Mouse (Mus musculus) adrenal gland, adult (tissue): ENCODE data around the gene Map3k1.

ENCODE experiments used
- DNase-seq, 2 experiments: peaks; one replicate each; pipeline ENCODE4 v3.0.0; 2022 to 2023; ENCODE audit warnings: low spot score in 1 of 2; ENCODE audit not compliant: inconsistent age in 2 of 2

The Map3k1 gene

GRCm38 (mm10) chr13:111815017-111815416 is 6.2 kb upstream of the Map3k1 start:
- no peak for DNase-seq

GRCm38 (mm10) chr13:111812647-111813046 is 3.9 kb upstream of the Map3k1 start:
- no peak for DNase-seq

DNA sequence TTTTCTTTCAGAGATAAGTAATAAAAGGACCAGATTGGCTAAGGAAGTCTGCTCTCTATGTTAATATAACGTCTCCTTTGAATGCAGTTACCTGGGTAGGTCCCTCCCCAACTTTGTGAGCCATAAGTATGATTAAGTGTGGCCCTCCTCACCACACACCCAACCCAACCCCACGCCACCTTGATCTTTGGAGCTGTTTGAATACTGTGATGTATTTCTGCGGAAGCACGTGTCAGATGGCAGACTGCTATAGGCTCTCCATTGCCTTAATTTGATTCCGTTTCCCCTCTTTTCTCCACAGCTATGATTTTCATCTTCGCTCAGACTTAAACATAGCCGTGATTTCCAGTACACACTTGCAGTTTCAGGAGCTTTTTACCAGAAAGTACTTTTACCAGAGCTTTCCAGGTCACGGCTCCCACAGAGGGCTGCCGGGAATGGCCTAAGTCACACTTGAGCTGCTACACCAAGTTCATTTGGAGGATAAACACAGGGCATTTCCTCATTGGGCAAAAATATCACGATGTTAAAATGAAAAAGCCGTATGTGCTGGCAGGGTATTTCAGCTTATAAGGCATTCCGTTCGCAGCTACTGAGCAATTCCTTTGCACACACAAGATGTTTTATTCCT is 2.3 kb upstream of the Map3k1 start:
- peak in 1 of 2 experiments; percentile 20 for DNase-seq

DNA sequence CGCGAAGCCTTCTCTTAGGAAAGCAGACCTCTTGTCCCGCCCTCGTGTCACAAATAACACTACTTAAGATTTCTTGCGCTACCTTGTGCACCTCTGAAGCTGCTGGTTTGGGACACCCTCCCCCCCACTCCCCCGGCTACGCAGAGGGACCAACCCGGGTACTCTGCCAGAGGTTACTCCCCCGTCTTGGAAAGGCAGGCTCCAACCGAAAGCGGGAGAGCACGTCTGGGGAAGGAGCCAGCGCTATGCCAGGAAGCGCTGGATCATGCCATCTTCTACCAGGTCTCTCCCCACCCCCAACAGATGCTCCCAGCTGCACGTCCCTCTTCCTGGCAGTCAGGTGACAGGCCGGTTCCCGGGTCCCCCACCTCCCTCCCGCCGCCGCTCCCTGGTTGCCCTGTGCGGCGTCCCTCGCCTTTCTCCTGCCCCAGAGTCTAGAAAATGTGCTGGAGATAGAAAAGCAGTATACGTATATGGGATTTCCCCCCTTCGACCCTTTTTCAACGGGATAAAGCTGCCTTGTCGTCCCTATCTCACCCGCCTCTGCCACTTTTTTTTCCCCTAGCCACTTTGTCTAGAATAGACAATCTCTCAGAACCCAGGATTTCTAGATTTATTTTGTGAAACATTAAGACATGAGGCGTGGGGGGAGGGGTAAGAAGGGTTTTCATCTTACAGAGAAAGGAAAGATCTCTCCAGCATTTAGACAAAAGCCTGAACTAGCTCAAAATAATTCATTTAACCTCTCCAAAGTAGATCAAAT is 854 bp upstream of the Map3k1 start:
- peak; percentile 83 to 90 for DNase-seq

DNA sequence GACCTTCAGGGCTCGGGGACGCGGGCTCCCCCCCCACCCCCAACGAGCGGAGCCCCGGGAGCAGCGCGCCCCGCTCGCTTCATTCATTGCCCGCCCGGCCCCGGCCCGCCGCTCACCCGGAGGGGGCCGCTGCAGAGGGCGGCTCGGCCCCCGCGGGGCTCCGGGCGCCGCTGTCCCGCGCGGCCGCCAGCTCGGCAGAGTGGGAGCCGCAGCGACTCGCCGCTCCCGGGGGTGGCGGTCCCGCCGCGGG is 481 bp downstream of the Map3k1 start:
- DNase-seq = no peak

DNA sequence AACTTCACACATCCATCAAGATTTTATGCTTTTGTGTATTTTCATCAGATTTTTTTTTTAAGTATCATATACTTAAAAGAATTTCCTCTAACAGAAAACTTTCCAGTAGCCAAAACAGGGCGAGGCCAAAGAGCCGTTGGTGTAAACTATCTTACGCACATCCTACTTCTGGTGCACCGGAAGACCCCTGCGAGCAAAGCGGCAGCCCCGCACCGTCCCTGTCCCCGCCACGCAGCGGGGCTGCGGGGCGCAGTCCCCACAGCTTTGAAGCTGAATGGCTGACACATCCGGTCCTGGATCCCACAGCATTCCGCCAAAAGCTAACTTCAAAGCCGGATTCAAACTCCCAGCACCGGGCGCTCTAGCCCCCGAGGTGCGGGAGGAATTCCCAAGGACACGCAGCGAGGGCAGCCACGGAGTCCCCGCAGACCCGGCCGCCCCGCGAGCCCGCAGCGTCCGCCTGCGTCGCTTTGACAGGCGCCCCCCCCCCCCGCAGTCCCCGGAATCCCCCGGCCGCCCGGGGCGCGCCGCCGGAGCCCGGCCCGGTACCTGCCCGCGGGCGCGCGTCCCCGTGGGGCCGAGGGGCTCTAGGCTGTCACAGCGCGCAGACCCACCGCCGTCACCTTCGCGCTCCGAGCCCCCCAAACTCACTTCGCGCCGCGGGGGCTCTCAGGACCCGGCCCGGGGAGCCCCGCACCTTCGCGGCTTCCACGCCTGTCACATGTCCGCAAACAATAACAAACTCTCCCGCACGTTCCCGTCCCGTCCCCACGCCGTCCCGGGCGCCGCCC is 1.0 kb downstream of the Map3k1 start:
- DNase-seq = peak; percentile 60 to 86

DNA sequence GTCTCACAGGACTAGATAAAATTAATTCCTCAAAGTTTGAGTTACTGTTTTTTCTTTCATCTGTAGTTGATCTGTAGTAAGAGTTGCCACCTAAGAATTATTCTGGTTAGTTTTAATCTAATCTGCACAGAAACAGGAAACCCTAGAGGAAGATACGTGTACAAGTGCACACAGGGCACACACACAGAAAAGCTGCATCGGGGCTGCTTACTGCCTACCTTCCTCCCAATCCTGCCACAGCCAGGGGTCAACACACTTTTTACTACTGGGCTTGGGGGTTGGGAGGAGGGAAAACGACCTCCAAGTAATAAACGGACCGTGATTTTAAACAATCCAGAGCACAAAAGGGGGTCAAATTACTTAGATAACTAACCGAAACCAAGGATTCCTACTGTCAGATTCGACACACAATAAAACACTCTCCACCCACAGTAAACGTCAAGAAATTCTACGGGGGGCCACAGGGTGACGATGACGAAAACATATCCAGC is 1.6 kb downstream of the Map3k1 start:
- DNase-seq = peak; percentile 45 to 84

DNA sequence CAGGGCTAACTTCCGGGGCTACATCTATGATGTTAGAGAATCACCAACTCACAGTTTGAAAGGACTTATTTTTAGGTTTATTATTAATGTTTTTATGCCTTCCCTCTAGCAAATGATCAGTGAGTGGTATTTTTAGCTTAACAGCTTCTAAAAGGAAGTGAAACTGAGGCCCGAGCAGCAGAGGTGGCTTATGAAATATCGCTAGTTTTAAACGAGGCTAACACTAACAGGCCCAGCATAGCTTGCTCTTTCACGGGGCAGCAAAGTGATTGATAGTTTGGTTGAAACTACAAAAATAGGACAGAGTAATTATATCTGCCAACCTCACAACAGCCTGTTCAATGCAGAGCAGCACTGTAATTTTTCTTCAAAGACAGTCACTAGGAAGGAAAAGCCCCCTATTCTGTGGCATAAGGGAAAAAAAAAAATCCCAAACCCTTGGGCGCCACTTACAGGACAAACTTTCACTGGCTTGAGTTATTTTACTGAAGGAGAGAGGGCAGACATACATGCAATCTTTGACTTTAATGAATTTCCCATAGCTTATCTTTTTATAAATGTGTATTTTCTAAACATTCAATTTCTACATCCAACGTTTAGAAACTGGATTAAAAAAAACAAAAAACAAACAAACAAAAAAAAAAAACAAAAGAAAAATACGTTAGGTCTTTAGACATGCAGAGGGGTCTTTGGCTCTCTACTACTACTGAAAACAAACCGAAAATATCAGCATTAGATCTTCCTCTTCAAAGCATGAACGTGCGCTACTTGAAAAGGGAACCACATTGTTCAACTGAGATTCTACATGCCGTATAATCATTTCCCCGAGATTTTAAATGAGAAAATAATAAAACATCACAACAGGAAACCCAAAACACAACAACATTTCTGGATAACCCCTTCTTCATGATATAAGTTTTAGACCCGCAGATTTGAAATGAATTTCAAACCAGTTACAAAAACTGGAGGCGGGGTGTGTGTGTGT is 2.8 kb downstream of the Map3k1 start:
- DNase-seq = peak; percentile 41 to 82

DNA sequence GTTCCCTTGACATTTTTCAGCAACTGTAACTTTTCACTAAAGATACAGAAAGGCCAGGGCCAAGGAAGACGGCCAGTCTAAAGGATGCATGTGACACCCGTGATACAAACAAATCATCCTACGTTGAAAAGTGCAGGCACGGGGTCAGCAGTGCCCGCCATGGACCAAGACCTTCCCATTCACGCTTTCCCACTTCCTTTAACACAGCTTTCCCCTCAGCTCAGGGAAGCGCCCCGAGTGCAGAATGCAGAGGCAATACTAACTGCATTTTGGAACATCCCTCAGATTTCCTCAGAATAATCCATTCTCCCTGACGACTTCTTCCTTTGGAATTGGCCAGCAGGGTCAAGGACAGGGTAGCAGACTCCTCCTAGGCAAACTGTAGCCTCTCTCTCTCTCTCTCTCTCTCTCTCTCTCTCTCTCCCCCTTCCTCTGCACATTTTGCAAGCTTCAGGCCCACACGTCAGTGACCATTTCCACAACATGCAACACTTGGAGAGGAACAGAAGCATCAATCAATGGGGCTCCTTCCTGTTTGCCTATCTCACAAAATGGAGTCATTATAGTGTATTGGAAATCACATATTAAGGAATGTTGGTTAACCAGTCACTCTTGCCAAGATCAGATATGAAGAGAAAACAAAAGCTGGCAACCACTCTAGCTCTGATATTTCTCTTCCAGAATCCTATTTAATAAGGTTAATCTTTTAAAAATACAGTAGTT is 3.7 kb downstream of the Map3k1 start:
- peak; percentile 60 to 81 for DNase-seq

DNA sequence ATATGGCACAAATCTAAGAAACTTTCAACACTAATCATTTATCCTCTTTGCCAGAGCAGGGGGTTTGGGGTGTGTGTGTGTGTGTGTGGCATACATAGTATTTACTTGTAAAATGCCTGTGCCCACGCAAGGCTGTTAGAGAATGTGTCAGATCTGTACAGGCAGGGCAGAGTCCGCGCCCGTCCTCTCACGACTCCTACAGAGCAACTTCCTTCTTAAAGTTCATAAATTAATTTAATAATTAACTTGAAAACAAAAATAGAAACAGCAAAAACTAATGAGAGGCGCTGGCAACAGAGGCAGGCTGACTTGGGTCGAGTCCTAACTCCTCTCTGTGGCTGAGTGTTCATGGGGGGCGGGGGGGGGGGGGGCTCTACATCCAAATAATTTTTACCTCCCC is 4.6 kb downstream of the Map3k1 start:
- DNase-seq = no peak

GRCm38 (mm10) chr13:111803506-111803905 is 5.3 kb downstream of the Map3k1 start:
- DNase-seq = no peak

DNA sequence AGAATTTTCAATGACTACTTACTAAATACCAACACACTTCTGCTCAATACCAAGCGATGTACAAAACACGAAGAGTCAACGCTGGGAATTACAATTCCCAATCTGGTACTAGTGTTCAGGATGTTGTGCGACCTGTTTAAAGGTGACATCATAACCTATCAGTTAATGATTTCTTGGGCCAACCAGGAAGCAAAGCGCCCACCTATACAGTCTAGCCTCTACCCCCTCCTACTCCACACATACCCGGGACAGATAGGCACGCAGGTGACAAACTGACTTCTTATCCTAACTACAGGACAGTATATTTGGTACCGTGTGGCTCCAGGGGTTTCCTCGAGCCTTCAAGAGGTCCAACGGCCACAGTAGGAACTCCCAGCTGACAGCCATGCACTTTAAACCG is 5.9 kb downstream of the Map3k1 start:
- DNase-seq = no peak

DNA sequence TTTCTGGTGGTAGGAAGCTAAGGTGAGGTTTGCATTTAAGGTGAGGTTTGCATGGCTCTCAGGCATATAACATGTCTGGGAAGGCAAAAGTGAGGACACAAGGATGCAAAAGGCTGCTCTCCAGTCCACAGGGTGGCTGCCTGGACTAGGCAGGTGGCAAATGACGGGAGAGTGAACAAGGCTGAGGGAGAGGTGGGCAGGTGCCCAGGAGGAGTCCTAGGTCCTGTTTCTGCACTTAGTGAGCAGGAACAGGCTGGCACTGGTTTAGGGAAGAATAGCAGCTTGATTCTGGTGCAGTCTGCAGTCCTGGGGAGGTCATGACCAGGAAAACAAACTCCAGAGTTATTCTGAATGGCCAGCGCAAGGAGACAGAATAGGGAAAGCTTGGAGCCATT is 6.5 kb downstream of the Map3k1 start:
- DNase-seq = no peak

- peak in 1 of 2 experiments; percentile 47 for DNase-seq
These were observed 7.0 kb downstream of the Map3k1 start for GRCm38 (mm10) chr13:111801662-111802270.

GRCm38 (mm10) chr13:111800866-111801265 is 7.9 kb downstream of the Map3k1 start:
- DNase-seq = peak in 1 of 2 experiments; percentile 75

DNA sequence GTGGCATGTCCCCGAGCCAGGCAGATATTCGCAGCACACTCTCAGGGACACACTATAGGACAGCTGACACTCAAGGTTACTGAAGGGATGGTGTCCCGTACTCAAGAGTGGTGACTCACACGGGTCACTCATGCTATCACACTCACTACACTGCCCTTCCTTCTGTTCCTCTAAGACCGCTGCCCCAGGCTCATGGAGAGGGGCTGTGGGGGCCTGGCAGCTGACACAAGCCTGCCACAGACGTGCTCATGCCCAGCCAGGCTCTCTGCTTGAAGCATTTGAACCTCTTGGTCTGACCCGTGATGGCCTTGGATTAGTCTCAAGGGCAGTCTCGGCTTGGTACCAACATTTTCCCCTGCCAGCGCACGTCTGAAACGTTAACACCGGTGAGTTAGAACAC is 10.7 kb downstream of the Map3k1 start:
- peak; percentile 85 to 88 for DNase-seq

- DNase-seq = peak; percentile 82 to 89
These were observed 11.8 kb downstream of the Map3k1 start for GRCm38 (mm10) chr13:111797021-111797420.

GRCm38 (mm10) chr13:111796191-111796920 is 12.4 kb downstream of the Map3k1 start:
- DNase-seq = peak; percentile 50 to 74

DNA sequence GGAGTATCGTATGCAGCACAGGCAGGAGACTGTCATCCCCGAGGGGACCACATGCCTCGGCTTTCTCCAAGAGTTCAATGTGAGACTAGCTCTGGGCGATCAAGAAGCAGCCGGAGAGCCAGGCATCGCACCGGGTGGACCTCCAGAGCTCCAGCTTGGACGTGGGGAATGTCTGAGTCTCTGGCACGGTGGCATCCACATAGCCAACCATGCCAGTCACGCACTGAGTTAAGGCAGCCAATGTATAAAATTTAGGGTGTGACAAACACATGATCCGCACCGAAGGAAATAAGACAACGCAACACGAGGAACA is 15.9 kb downstream of the Map3k1 start:
- DNase-seq = peak in 1 of 2 experiments; percentile 36
